Mouse (Mus musculus): Measurements from ENCODE around the gene Tex2.

GRCm38 (mm10) chr11:106581357-106581756 lies 31.9 kb downstream of the Tex2 start:
- no peak for TF ChIP-seq CTCF (IDR thresholded peaks at IDR 0.05; ENCODE audit: borderline replicate concordance, insufficient read depth, low read length)
- TF ChIP-seq POLR2A (IDR thresholded peaks at IDR 0.05; ENCODE audit: low read depth, low read length): no peak

Data from embryonic fibroblast, embryonic 13.5 days (primary cell).